8 mouse cellular contexts compared by ENCODE assay signal in genomic region chr12:80115863-80116194, GRCm38 (mm10). TPM values are rescaled to one million over a fixed set of nuclear protein-coding genes. Genes with fewer than 3 reads are reported as not detected.
DNase-seq lines count a peak whose midpoint lies in the region; ATAC-seq and TF ChIP-seq lines count a peak whose summit lies in the region.

No protein-coding gene starts in this region.

- H3K4me2 ChIP-seq in embryonic facial prominence, embryonic 13.5 days = peak overlapping the region; percentile 90
- peak overlapping the region; percentile 93 for H3K4me2 ChIP-seq in neural tube, embryonic 13.5 days

- peak overlapping the region; percentile 79 for H3K9ac ChIP-seq in embryonic facial prominence, embryonic 13.5 days
- H3K9ac ChIP-seq in neural tube, embryonic 13.5 days = peak overlapping the region; percentile 88

- H3K9me3 ChIP-seq in embryonic facial prominence, embryonic 13.5 days = no peaks in the 10 kb centered on the region
- no peaks in the 10 kb centered on the region for H3K9me3 ChIP-seq in limb, embryonic 10.5 days (replicated peaks)
- H3K9me3 ChIP-seq in neural tube, embryonic 13.5 days = no peaks in the 10 kb centered on the region

- peaks cover 21% of the 10 kb centered on the region for H3K4me1 ChIP-seq in embryonic facial prominence, embryonic 13.5 days
- peaks cover 28% of the 10 kb centered on the region for H3K4me1 ChIP-seq in limb, embryonic 10.5 days
- peaks cover 49% of the 10 kb centered on the region for H3K4me1 ChIP-seq in neural tube, embryonic 13.5 days (replicated peaks)

- ATAC-seq in embryonic facial prominence, embryonic 13.5 days (ENCODE audit: insufficient number of reproducible peaks, insufficient read depth, low FRiP score, low TSS enrichment, low read depth) = no peak
- ATAC-seq in neural tube, embryonic 13.5 days (ENCODE audit: low read depth) = peak; percentile 40; the same call in 1 of the 2 replicates
- ATAC-seq in megakaryocyte progenitor cell, adult 5-6 weeks (replicated peaks; ENCODE audit: poor library complexity) = no peak

- no peaks in the 10 kb centered on the region for H3K27me3 ChIP-seq in embryonic facial prominence, embryonic 13.5 days
- H3K27me3 ChIP-seq in limb, embryonic 10.5 days (ENCODE audit: low read depth, poor library complexity, severe bottlenecking) = no peaks in the 10 kb centered on the region
- H3K27me3 ChIP-seq in neural tube, embryonic 13.5 days = peaks cover 35% of the 10 kb centered on the region

- H3K27ac ChIP-seq in layer of hippocampus, adult 2 months = peak overlapping the region; percentile 99
- H3K27ac ChIP-seq in embryonic facial prominence, embryonic 13.5 days = peak overlapping the region; percentile 99
- H3K27ac ChIP-seq in limb, embryonic 10.5 days = peak overlapping the region; percentile 99
- H3K27ac ChIP-seq in neural tube, embryonic 13.5 days (replicated peaks) = peak overlapping the region; percentile 94

- WGBS in embryonic facial prominence, embryonic 13.5 days = under 1% methylated on average over 30 of the region's 30 CpGs
- under 1% methylated on average over 30 of the region's 30 CpGs for WGBS in limb, embryonic 10.5 days
- WGBS in neural tube, embryonic 13.5 days = 1% methylated on average over 29 of the region's 30 CpGs

- H3K36me3 ChIP-seq in embryonic facial prominence, embryonic 13.5 days = peaks cover 11% of the 10 kb centered on the region
- H3K36me3 ChIP-seq in limb, embryonic 10.5 days = peaks cover 16% of the 10 kb centered on the region
- H3K36me3 ChIP-seq in neural tube, embryonic 13.5 days = peaks cover 11% of the 10 kb centered on the region

- peak overlapping the region; percentile 97 for H3K4me3 ChIP-seq in layer of hippocampus, adult 2 months
- H3K4me3 ChIP-seq in embryonic facial prominence, embryonic 13.5 days = peak overlapping the region; percentile 90
- peak overlapping the region; percentile 84 for H3K4me3 ChIP-seq in limb, embryonic 10.5 days
- peak overlapping the region; percentile 70 for H3K4me3 ChIP-seq in neural tube, embryonic 13.5 days

- no peak for DNase-seq in layer of hippocampus, adult 2 months (ENCODE audit: low spot score in 2 of 2)
- no peak for DNase-seq in layer of hippocampus, adult 9-11 months
- no peak for DNase-seq in limb, embryonic 10.5 days (ENCODE audit: low spot score)
- DNase-seq in thymus, postnatal 36 days = no peak
- DNase-seq in layer of hippocampus, postnatal 10 days (ENCODE audit: low spot score in 2 of 2) = no peak

- TF ChIP-seq CTCF in layer of hippocampus, adult 2 months (conservative IDR thresholded peaks at IDR 0.05) = no peak

RNA-seq across cellular contexts. Expression of gene Zfp36l1, which starts 3.0 kb away (rescaled TPM):
- 10 to 100 TPM; 35.2 to 39.4 TPM for total RNA-seq in layer of hippocampus, adult 2 months (2021)
- 149 and 151 TPM in 2 replicates for polyA plus RNA-seq in embryonic facial prominence, embryonic 13.5 days (2015; fragmentation: Nextera tagmentation; extraction: Ambion mirVana)
- polyA plus RNA-seq in limb, embryonic 10.5 days (2016; fragmentation: Nextera tagmentation; extraction: Ambion mirVana) = 88.4 and 96.4 TPM in 2 replicates
- 49.6 and 57.4 TPM in 2 replicates for polyA plus RNA-seq in neural tube, embryonic 13.5 days (2015; fragmentation: Nextera tagmentation; extraction: Ambion mirVana)
- total RNA-seq in megakaryocyte progenitor cell, adult 5-6 weeks (2015) = 8.8 and 14.1 TPM in 2 replicates
- 1.8 and 2.6 TPM in 2 replicates for total RNA-seq in megakaryocyte progenitor cell, adult 5-6 weeks (2017)
- total RNA-seq in layer of hippocampus, postnatal 10 days (2021) = 10 to 100 TPM; 46.9 to 54.7 TPM
